Mouse (Mus musculus) skeletal muscle tissue, adult 2 months (tissue): ENCODE results near the gene 1700023F06Rik.

Experiments used
- DNase-seq: peaks from one replicate; pipeline ENCODE4 v3.0.0-alpha.2; 2012; ENCODE audit warnings: low read depth, low spot score

Gene 1700023F06Rik

GRCm38 (mm10) chr11:103168690-103169390 is 39.5 kb downstream of the 1700023F06Rik start:
- peak; percentile 49 for DNase-seq

DNA sequence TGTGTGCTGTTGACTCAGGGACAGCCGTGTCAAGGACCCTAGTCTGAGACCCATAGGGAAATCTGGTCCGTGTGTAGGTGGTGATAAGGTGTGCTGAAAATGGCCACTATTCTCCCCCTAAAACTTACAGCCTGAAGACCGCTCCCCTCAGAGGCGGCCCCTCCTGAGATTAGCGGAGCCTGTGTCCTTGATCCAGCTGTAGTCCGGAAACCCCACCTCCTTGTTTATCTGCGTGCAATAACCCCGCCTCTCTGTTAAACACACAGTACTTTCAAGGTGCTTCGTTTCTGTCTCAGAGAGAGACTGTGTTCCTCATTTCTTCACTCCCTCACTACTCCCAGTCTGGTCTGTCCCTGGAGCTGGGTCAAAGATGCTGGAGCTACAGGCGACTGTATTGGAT is 44.0 kb downstream of the 1700023F06Rik start:
- no peak for DNase-seq

DNA sequence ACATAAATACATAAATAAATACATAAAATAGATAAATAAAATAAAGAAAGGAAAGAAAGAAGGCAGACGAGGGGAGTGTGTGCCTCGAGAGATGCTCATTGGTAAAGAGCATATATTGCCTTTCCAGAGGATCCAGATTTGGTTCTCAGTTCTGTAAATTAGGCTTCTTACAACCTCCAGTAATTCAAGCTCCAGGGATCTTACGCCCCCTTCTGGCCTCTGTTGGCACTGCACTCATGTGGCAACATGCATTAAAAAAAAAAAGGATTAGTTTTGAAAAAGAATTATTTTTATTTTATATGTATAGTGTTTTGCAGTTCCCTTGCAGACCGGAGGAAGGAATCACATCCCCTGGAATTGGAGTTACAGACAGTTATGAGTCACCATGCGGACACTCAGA is 46.2 kb downstream of the 1700023F06Rik start:
- DNase-seq, result no peak

GRCm38 (mm10) chr11:103161449-103161848 is 46.9 kb downstream of the 1700023F06Rik start:
- no peak for DNase-seq

DNA sequence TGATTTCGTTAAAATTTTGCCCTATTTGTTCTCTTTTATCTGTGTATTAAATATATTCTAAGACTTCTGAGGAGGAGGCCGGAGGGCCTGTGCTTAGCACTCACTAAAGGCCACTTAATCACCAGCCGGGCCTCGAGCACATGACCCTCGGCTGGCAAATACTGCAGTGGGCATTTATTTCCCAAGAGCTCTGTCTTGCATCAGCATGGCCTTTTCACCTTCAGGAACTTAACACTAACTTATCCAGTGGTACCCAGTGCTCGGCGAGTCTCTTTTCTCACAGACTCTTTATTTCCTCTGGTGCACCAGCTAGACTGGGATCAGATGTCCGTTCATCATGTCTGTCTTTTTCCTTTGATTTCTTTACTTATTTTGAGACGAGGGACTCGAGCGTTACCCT is 47.6 kb downstream of the 1700023F06Rik start:
- no peak for DNase-seq

- peak; percentile 92 for DNase-seq
Measured at GRCm38 (mm10) chr11:103158621-103159478, 49.5 kb downstream of the 1700023F06Rik start.

DNA sequence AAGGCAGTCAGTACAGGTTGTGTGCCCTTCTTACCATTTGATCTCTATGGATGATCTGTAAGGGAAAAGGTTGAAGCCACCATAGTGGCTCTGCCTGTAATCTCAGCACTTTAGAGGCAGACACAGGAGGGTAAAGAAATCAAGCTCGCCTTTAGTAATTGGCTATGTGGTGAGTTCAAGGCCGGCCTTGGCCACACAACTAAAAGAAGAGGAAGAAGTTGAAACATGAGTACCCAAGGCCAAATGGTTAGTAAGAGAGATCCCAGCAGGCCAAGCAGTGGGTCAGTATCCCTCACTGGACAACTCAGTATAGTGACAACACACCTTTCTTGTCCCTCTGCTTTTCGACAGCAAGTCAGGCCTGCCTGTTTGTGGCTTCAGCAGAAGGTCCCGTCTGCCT is 58.6 kb downstream of the 1700023F06Rik start:
- no peak for DNase-seq
